Mouse (Mus musculus): ENCODE measurements around the gene Mthfd1l. TPM values are rescaled to one million over a fixed set of nuclear protein-coding genes. Genes with fewer than 3 reads are reported as not detected.

Gene Mthfd1l
- total and polyA plus RNA-seq, 2 experiments from 2014 or later: 2.8 to 3.0 TPM

DNA sequence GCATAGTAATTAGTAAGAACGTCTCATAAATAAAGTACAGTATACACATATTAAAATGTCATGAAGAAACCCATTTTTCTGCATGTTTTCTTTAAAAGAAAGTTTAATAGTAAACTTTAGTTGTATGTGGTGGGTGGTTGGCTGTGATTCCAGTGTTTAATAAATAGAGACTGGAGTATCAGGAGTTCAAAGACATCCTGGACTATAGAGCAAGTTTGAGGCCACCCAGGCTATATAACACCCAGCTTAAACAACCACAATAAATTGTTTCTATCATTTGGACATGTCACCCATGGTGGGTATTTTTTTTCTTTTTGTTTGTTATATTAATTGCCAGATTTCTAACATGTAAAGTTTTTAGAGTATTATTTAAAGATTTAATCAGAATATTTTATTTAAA lies 81.7 kb downstream of the Mthfd1l start:
- Histone ChIP-seq H3K4me2 (ENCODE audit: low read depth, low read length) (no peak overlapping the region), H3K4me3 (ENCODE audit: low read depth, low read length) (no peak overlapping the region), H3K27ac (ENCODE audit: low read depth) (no peak overlapping the region), H3K36me3 (replicated peaks; ENCODE audit: control insufficient read depth, insufficient read depth, low read length) (no peaks in the 10 kb centered on the region), H3K9ac (replicated peaks; ENCODE audit: low read depth, low read length) (no peak overlapping the region), H3K27me3 (ENCODE audit: control insufficient read depth, insufficient read depth, low read length) (no peaks in the 10 kb centered on the region), H3K9me3 (replicated peaks; ENCODE audit: control insufficient read depth, low read length) (no peaks in the 10 kb centered on the region), H3K4me1 (ENCODE audit: control insufficient read depth, insufficient read depth) (no peaks in the 10 kb centered on the region; the same call in 1 of the 2 replicates)
- TF ChIP-seq EP300 (IDR thresholded peaks at IDR 0.05; ENCODE audit: low read depth): no peak
- TF ChIP-seq CTCF (IDR thresholded peaks at IDR 0.05; ENCODE audit: low read depth): no peak
- no peak for DNase-seq (ENCODE audit: low spot score)
- no peak for ATAC-seq (ENCODE audit: insufficient read depth, low read depth)
- WGBS: 74% methylated on average over 1 of the region's 1 CpGs

DNA sequence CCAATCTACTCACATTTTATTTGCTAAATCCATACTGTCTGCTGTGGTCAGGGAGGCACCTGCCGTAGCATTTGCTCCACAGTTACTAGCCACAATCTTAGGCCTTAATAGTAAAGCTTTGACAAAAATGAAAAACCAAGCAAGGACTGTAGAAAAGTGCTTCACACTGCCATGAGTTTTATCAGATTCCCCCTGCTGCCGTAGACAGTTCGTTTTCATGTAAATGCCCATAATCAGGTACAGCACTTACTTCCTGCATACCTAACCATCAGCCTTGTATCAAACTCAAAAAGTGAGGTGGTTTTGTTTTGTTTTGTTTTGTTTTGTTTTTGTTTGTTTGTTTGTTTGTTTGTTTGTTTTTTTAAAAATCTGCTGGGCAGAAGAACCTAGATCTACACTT lies 84.5 kb downstream of the Mthfd1l start:
- H3K4me1 ChIP-seq (ENCODE audit: control insufficient read depth, insufficient read depth): no peaks in the 10 kb centered on the region; the same call in 1 of the 2 replicates
- no peak overlapping the region for H3K4me3 ChIP-seq (ENCODE audit: low read depth, low read length)
- TF ChIP-seq CTCF (IDR thresholded peaks at IDR 0.05; ENCODE audit: low read depth) (no peak), EP300 (IDR thresholded peaks at IDR 0.05; ENCODE audit: low read depth) (no peak)
- 88% methylated on average over 3 of the region's 3 CpGs for WGBS
- DNase-seq (ENCODE audit: low spot score) (no peak), ATAC-seq (ENCODE audit: insufficient read depth, low read depth) (no peak)
- H3K9ac ChIP-seq (replicated peaks; ENCODE audit: low read depth, low read length): no peak overlapping the region
- no peak overlapping the region for H3K27ac ChIP-seq (ENCODE audit: low read depth)
- H3K9me3 ChIP-seq (replicated peaks; ENCODE audit: control insufficient read depth, low read length): no peaks in the 10 kb centered on the region
- H3K4me2 ChIP-seq (ENCODE audit: low read depth, low read length): no peak overlapping the region
- no peaks in the 10 kb centered on the region for H3K27me3 ChIP-seq (ENCODE audit: control insufficient read depth, insufficient read depth, low read length)
- H3K36me3 ChIP-seq (replicated peaks; ENCODE audit: control insufficient read depth, insufficient read depth, low read length): no peaks in the 10 kb centered on the region

DNA sequence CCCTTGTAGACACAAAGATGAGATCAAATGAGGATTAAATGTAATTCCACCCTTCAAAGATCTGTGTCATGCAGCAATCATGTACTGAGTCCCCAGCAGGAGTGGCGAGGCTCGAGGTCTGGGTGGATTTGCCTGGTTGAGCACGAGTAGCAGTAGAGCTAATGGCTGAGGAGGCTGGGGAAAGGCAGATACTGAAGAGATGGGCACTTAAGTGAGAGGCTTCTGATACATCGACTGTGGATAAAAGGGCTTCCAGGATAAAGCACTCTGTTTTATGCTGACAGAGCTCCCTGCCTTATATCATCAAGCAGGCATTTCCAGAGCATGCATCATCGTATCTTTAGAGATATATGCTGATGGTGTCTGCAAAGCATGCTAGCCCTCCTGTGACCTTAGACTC lies 84.9 kb downstream of the Mthfd1l start:
- Histone ChIP-seq H3K4me3 (ENCODE audit: low read depth, low read length) (no peak overlapping the region), H3K36me3 (replicated peaks; ENCODE audit: control insufficient read depth, insufficient read depth, low read length) (no peaks in the 10 kb centered on the region), H3K27ac (ENCODE audit: low read depth) (no peak overlapping the region), H3K9me3 (replicated peaks; ENCODE audit: control insufficient read depth, low read length) (no peaks in the 10 kb centered on the region), H3K4me1 (ENCODE audit: control insufficient read depth, insufficient read depth) (no peaks in the 10 kb centered on the region; the same call in 1 of the 2 replicates), H3K4me2 (ENCODE audit: low read depth, low read length) (no peak overlapping the region), H3K9ac (replicated peaks; ENCODE audit: low read depth, low read length) (no peak overlapping the region), H3K27me3 (ENCODE audit: control insufficient read depth, insufficient read depth, low read length) (no peaks in the 10 kb centered on the region)
- DNase-seq (ENCODE audit: low spot score) (no peak), ATAC-seq (ENCODE audit: insufficient read depth, low read depth) (no peak)
- TF ChIP-seq CTCF (IDR thresholded peaks at IDR 0.05; ENCODE audit: low read depth) (no peak), EP300 (IDR thresholded peaks at IDR 0.05; ENCODE audit: low read depth) (no peak)
- 29% methylated on average over 5 of the region's 5 CpGs for WGBS

DNA sequence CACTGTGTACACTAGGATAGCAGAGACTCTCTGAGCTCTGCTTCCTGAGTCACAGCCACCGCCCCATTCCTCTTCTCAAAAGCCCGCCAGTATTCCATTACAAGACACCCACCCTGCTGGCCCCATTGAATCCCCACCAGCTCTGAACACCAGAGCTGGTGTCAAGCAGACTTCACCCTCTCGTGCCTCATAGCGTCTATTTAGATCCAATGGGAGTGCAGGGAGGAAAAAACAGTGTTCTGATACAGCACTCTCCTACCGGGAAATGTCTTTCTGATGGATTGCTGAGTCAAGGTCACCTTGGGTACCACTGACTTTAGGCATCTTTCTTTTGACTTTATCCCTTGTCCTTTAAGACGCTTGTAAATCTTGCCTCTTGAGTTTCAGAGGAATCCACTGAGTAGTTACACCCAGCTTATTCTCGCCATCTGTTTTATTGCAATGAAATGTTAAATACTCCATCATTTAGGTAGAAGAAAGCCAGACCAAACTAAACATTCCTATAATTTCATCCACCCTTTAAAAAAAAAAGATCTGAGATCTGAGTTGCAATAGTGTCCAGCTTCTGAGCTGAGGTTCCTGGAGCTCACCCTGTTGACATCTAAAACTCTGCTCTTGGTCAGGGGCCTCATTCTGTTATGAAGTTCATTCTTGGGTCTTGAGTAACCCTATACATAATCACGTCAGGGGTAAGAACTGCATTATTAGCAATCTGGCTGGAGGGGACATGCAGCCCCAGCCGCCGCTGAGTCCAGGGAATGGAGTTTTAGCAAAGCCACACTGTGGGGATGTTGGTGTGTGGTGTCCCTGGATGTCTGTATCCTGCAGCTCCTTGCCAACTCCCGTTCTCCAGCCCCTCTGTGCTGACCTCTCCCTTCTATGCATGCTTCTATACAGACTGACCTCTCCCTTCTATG lies 88.4 kb downstream of the Mthfd1l start:
- TF ChIP-seq EP300 (IDR thresholded peaks at IDR 0.05; ENCODE audit: low read depth): no peak
- no peak for TF ChIP-seq CTCF (IDR thresholded peaks at IDR 0.05; ENCODE audit: low read depth)
- Histone ChIP-seq H3K9ac (replicated peaks; ENCODE audit: low read depth, low read length) (no peak overlapping the region), H3K36me3 (replicated peaks; ENCODE audit: control insufficient read depth, insufficient read depth, low read length) (peaks cover 4% of the 10 kb centered on the region; the same call in 1 of the 2 replicates), H3K27ac (ENCODE audit: low read depth) (no peak overlapping the region), H3K4me3 (ENCODE audit: low read depth, low read length) (no peak overlapping the region), H3K27me3 (ENCODE audit: control insufficient read depth, insufficient read depth, low read length) (no peaks in the 10 kb centered on the region), H3K4me2 (ENCODE audit: low read depth, low read length) (no peak overlapping the region), H3K4me1 (ENCODE audit: control insufficient read depth, insufficient read depth) (no peaks in the 10 kb centered on the region; the same call in 1 of the 2 replicates), H3K9me3 (replicated peaks; ENCODE audit: control insufficient read depth, low read length) (no peaks in the 10 kb centered on the region)
- 80% methylated on average over 11 of the region's 11 CpGs for WGBS
- DNase-seq (ENCODE audit: low spot score): no peak
- no peak for ATAC-seq (ENCODE audit: insufficient read depth, low read depth)

DNA sequence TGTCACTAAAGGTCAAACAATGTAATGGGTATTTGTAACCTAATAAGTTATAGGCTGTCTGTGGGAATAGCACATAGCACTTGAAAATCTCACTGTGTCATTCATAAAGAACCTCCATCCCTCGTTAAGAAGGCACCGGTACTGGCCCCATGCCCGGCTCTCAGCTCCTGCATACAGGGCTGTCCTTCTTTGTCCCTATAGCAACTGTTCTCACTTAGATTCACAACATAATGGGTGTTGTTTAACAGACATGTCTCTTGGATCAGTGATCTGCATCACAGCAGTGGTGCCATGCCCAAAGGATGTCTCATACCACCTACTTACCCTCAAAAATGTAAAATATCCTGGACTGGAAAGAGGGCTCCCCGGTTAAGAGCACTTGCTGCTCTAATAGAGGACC lies 90.6 kb downstream of the Mthfd1l start:
- 72% methylated on average over 4 of the region's 4 CpGs for WGBS
- H3K4me1 ChIP-seq (ENCODE audit: control insufficient read depth, insufficient read depth): no peaks in the 10 kb centered on the region
- H3K27me3 ChIP-seq (ENCODE audit: control insufficient read depth, insufficient read depth, low read length): no peaks in the 10 kb centered on the region
- H3K9ac ChIP-seq (replicated peaks; ENCODE audit: low read depth, low read length): no peak overlapping the region
- DNase-seq (ENCODE audit: low spot score): no peak
- no peak for ATAC-seq (ENCODE audit: insufficient read depth, low read depth)
- TF ChIP-seq EP300 (IDR thresholded peaks at IDR 0.05; ENCODE audit: low read depth) (no peak), CTCF (IDR thresholded peaks at IDR 0.05; ENCODE audit: low read depth) (no peak)
- H3K9me3 ChIP-seq (replicated peaks; ENCODE audit: control insufficient read depth, low read length): no peaks in the 10 kb centered on the region
- H3K27ac ChIP-seq (ENCODE audit: low read depth): no peak overlapping the region
- H3K36me3 ChIP-seq (replicated peaks; ENCODE audit: control insufficient read depth, insufficient read depth, low read length): peaks cover 4% of the 10 kb centered on the region; the same call in 1 of the 2 replicates
- H3K4me2 ChIP-seq (ENCODE audit: low read depth, low read length): no peak overlapping the region
- no peak overlapping the region for H3K4me3 ChIP-seq (ENCODE audit: low read depth, low read length)
